Mouse (Mus musculus) lung, postnatal 36 days (tissue): ENCODE data around the gene Cog4.
A peak's percentile ranks its signal among the peaks of the same experiment; 100 is the strongest.

Experiments
- DNase-seq: peaks from one replicate; pipeline ENCODE4 v3.0.0; 2022; ENCODE audit warnings: mixed read lengths

Gene Cog4

DNA sequence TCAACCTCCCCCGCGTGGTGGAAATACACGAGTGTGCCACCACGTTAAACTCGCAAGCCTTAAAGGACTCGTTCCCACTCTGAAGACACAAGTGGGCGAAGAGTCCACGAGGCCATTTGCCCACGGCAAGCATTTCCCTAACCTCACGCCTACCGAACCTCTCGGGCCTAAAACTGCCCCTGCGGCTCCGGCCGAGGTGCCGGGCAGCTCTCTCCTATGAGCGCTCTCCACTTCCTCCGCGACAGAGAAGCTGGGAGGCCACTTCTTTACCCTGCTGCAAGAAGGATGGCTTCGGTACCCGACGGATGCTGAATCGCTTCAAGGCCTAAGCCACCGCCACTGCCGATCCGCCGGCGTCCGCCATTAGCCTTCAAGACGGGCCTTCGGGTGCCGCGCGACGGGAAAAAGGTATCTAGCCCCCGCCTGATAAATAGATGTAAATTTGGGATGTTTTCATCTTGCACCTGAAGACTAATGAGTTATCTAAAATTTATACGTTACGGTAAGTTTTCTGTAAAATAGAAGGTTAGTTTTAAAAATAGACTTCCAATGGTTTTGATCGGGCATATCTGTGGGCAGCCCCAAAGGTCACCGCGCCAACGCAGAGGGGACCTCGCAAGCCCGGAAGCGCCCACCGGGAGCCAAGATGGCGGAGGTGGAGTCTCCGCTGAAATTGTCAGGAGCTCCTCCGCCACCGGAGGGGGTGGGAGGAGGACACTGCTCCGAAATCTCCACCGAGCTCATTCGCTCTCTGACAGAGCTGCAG, at the start of gene Cog4, which contains the start of gene Sf3b3:
TSS of gene Cog4 (plus strand) at position 196 of the 766 bp plus-strand sequence.
TSS of gene Sf3b3 (minus strand) at position 383 of the 766 bp plus-strand sequence.
- peak; percentile 94 for DNase-seq

GRCm38 (mm10) chr8:110797086-110797485, 49.3 kb upstream of the Cog4 start:
- no peak for DNase-seq

DNA sequence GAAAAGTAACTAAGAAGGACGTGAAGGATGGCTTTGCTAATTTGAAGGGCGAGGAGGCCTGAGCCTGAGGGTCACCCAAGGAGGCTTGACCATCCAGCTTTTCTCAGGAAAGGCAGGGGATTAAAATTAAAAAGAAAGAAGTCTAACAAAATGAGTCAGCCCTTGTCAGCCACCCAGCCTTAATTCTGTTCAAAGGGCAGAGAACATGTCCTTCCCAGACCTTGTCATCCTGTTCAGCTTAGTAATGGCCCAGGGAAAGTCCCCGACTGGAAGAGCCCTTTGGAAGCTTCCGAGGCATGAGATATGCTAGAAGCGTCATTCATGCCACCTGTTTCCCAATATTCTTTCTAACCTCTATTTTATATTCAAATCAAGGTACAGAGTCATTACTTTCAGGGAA, 43.4 kb upstream of the Cog4 start:
- DNase-seq = no peak

GRCm38 (mm10) chr8:110803856-110804255, 42.5 kb upstream of the Cog4 start:
- DNase-seq = no peak

DNA sequence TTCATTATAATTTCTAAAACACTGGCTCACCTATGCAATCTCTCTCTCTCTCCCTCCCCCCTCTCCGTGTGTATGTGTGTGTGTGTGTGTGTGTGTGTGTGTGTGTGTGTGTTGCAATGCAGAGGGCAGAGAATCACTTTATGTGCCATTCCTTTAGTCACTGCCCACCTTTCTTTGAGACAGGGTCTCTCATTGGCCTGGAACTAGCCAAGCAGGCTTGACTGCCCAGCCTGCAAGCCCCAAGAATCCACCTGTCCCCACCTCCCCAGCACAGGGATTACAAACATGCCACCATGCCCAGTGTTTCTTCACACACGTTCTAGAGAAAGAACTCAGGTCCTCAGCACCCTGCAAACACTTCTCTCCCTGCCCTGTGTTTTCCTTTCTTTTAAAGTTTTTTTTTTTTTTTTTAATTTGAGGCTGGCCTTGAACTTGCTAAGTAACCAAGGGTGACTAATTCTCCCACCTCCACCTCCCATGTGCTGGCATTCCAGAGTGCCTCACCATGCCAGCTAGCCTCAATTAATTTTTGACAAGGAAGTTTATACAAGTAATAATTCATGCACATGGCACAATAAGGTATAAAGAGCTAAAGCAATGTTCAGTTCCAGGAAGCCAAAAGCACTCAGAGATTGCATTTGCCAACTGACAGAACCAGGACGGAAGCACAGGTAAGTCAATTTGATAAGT, 41.4 kb upstream of the Cog4 start:
- DNase-seq = peak; percentile 65

DNA sequence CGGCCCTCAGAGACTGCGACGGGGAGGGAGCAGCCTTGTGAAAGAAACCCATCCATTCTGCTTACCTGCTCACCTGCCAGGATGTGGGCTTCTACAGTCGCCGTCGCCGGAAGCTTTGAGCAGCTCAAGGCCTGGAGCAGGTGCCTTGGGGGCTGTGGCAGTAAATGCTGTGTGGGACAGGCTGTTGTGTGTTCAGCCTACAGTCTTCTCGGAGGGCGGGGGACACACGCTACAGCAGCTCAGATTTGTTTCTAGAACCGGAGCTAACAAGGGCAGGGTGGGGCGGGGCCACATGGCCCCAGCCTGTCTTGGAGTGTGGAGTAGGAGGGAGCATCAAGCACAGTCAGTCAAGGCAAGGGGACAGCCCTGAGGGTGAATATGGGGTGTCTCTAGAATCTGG, 40.7 kb upstream of the Cog4 start, which contains the start of gene Il34:
TSS of gene Il34 (minus strand) at position 256 of the 400 bp plus-strand sequence.
- DNase-seq = peak; percentile 46

- no peak for DNase-seq
Measured at GRCm38 (mm10) chr8:110806146-110806545, 40.3 kb upstream of the Cog4 start.

GRCm38 (mm10) chr8:110808495-110809472, 37.6 kb upstream of the Cog4 start:
- DNase-seq = peak; percentile 39

GRCm38 (mm10) chr8:110809831-110810230, 36.6 kb upstream of the Cog4 start:
- peak; percentile 70 for DNase-seq

DNA sequence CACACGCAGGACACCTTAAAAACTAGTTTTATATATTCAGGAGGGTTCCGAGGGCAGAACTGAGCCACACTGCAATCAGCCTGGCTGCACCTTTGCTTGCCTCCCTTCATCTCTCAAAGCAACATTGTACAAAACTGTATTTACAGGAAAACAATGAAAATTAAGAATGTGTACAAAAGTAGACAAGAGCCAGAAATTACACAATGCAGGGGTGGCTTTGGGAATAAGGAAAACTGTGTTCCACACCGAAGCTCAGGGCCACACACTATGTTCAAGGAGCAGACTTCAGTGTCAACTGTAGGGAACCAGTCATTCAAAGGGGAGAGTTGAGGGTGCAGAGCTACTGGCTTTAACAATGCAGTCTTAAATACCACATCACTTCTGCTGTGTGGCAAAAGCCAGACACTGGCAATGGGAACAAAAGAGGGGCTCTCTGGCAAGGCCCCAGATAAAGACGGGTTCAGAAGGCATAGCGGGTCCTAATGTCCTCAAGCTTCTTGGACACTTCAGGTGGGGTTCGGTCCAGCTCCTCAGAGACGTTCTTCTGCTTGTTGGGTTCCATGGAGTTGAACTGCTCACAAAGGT, 35.8 kb upstream of the Cog4 start:
- DNase-seq = no peak

DNA sequence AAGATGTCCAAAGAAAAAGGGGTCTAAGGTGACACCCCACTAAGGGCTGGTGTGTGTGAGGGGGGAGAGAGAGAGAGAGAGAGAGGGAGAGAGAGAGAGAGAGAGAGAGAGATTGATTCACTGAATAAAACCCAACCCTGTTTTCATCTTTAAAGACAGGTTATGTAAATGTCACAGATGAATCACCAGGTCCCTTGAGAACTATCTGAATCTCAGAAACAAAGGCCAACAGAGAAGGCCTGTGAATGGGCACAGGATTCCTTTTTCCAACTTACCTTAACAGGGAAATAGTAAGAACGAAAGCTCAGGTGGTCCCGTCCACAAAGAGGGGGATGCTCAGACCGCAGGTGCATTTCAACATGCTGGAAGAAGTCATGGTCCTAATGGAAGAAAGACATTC, 35.3 kb upstream of the Cog4 start:
- no peak for DNase-seq

DNA sequence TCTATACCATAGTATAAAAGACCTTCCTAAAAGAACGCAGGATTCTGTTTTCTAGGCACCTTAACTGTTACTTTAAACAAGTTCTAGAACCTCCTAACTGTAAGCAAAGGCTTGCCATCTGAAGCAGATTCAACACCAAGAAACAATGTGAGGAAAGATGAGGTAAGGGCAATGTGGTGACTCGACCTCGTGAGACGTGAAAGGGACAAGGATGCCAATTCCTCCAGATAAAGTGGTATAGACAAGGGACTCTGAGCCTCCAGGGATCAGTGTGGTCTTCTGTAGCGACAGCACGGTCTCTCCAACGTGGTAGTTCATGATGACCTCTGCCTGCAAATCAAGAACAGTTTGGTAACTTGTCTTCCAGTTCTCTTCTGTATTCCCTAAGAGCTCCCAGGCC, 34.6 kb upstream of the Cog4 start:
- no peak for DNase-seq

- DNase-seq = no peak
Measured at GRCm38 (mm10) chr8:110812349-110813080, 33.9 kb upstream of the Cog4 start.

DNA sequence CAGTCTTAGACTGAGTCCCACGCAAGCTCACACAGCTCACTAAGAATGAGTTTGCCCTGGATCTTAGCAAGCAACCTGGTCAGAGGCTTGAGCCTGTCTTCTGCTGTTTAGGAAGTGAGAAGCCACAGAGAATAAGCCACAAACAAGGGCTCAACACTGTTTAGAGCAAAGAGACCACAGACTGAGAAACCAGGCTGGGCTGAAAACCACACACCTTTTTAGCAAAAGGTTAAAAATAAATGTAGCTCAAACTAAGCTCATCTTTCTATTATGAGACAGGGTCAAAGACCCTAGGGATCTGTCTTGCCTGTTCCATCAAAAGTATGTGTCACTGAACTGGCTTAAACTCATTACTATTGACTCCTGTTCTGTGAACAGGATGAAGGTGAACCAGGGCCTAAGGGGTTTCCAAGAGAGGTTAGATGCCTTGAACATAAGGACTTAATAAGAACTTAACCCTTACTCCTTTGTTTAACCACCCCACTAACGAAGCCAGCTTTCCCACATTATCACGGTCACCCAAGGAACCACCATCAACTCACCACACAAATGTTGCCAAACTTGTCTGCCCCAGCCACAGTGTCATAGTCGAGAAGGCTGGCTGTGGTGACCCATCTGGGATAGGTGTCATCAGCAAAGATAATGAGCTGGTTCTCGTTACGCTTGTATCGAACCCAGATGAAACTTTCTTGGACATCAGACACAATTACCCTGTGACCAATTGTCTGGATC, 33.2 kb upstream of the Cog4 start:
- no peak for DNase-seq

DNA sequence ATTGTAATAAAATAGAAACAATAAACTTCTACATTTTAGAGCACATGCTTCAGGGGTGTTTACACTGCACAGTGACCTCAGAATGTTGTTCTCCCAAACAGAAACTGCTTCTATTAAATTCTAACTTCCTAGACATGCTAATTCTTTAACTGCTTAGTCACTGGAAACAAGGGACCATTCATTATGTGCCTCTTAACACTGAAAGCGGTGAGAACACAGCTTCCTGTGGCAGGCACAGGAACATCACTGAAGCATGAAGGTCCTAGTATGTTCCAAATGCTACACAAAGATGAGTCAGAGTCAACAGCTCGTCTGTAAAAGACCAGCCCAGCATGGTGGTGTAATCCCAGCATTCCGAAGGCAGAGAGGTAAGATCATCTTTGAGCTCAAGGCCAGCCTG, 31.1 kb upstream of the Cog4 start:
- DNase-seq = no peak

DNA sequence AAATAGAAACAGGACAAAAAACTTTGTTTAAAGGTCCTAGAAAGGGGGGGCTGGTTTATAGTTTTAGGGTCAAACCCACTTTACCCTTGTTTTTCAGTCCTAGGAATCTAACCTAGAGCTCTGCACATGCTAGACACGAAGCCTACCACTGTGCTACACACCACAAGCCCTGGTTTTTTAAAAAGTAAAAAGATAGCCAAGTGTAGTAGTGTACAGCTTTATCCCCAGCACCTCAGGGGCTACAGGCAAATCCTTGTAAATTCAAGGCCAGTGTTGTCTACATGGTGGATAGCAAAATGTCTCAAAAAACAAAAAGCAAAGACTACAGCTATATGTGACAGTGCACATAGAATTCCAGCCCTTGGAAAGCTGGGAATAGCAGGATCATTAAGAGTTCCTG, 29.4 kb upstream of the Cog4 start:
- no peak for DNase-seq

GRCm38 (mm10) chr8:110818593-110818992, 27.8 kb upstream of the Cog4 start:
- DNase-seq = peak; percentile 45

DNA sequence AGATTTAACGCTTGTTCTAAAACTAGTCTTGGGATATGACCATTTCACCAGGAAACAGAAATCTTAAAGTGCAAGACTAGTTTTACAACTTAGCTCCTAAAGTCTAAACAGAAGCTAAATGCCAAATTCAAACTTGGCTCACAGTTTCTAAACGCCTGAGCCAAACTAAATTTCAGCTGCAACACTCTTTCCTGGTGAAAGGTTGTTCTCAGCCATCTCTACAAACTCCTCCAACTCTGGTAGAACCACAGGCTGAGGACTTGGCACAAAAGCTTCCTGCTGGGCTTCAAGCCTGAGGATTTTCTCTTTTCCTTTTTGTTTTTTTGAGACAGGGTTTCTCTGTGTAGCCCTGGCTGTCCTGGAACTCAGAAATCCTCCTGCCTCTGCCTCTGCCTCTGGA, 26.1 kb upstream of the Cog4 start:
- peak; percentile 11 for DNase-seq

DNA sequence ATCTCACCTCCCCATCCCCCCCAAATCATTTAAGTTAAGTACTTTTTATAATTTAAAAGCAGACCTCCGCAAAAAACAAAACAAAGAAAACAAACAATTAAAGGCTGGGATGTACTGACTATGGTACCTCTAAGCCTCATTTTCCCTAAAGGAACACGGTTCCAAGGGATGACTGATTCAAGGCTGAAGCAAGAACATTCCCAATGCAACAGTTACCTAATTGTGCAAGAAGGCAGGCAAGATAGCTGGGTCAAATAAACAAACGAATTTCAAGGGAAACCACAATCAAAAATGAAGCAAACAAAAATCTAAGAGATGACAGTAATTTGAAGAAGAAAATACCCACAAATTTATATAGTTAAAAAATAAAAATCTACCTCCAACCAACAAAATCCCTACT, 24.4 kb upstream of the Cog4 start:
- no peak for DNase-seq

- no peak for DNase-seq
Measured at GRCm38 (mm10) chr8:110824861-110825260, 21.5 kb upstream of the Cog4 start.

- DNase-seq = no peak
Measured at GRCm38 (mm10) chr8:110828511-110828910, 17.9 kb upstream of the Cog4 start.
